Mouse (Mus musculus) left cerebral cortex, postnatal 14 days (tissue): Measurements from ENCODE around the gene Klf4. TPM values are rescaled to one million over a fixed set of nuclear protein-coding genes. Genes with fewer than 3 reads are reported as not detected.

Experiments used
- DNase-seq, 2 experiments: peaks; one replicate each; pipeline ENCODE4 v3.0.0; 2021 to 2022; ENCODE audit warnings: low spot score in 2 of 2, mixed read lengths in 1 of 2
- intact Hi-C: fragments of 180-260 bp; cut with DNase I; formaldehyde crosslinking; loops from one replicate; pipeline ENCODE4 v1.15.1; 2025
- total RNA-seq, 2 experiments: library from RNA; stranded (reverse); gene quantifications; 2 replicates each; pipeline ENCODE4 v1.2.3; 2021

The Klf4 gene
- total RNA-seq, 2 experiments from 2014 or later = 6.3 to 8.4 TPM

GRCm38 (mm10) chr4:55528404-55528803, 3.9 kb downstream of the Klf4 start:
- no peak for DNase-seq
- intact Hi-C loops = loop anchor here (5.0 kb wide), 2 partner anchors 694 to 964 kb away; no protein-coding TSS in a partner anchor

DNA sequence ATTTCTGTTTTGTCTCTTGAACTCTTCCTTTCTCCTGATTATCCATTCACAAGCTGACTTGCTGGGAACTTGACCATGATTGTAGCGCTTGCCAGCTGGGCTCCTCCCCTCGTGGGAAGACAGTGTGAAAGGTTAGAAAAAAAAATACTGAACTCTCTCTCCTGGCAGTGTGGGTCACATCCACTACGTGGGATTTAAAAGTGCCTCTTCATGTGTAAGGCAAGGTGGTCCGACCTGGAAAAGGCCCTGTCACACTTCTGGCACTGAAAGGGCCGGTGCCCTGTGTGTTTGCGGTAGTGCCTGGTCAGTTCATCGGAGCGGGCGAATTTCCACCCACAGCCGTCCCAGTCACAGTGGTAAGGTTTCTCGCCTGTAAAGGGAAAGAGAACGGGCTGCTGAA, 4.3 kb downstream of the Klf4 start:
- intact Hi-C loops = loop anchor here (5.0 kb wide), 2 partner anchors 694 to 964 kb away; no protein-coding TSS in a partner anchor

GRCm38 (mm10) chr4:55526247-55527115, 5.8 kb downstream of the Klf4 start:
- intact Hi-C loops = loop anchor here (5.0 kb wide), 2 partner anchors 696 to 966 kb away; no protein-coding TSS in a partner anchor
- DNase-seq = peak; percentile 34 to 66

More for the DNA sequence above, 4.3 kb downstream of the Klf4 start:
- no peak for DNase-seq

GRCm38 (mm10) chr4:55523921-55524320, 8.3 kb downstream of the Klf4 start:
- no peak for DNase-seq
- intact Hi-C loops = no loop called here

- DNase-seq = peak in 1 of 2 experiments; percentile 8
- intact Hi-C loops = loop anchor here (5.0 to 10.0 kb wide), 2 partner anchors 845 to 1167 kb away; no protein-coding TSS in a partner anchor
These were observed 14.8 kb downstream of the Klf4 start for GRCm38 (mm10) chr4:55517438-55517837.

DNA sequence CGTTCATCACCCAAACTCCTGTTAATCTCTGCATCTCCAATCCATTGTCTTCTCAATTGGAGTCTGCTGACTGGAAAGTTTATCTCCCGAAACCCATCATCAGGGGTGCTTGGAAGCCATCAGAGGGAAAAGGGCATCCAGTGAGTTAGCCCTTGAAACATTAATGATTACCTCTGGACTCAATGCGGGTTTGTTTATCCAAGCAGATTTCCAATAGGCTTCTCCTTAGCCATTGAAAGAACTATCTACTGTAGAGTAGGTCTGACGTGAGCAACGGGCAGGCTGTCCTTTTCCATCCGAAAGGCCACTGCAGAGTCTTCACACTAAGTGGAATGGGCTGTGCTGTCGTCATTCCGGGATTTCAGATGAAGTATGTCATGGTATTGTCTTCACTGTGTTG, 16.2 kb downstream of the Klf4 start:
- no peak for DNase-seq
- intact Hi-C loops = loop anchor here (5.0 to 10.0 kb wide), 2 partner anchors 846 to 1169 kb away; no protein-coding TSS in a partner anchor

- intact Hi-C loops = loop anchor here (5.0 to 10.0 kb wide), 2 partner anchors 848 to 1170 kb away; no protein-coding TSS in a partner anchor
- DNase-seq = peak; percentile 54 to 76
These were observed 17.5 kb downstream of the Klf4 start for GRCm38 (mm10) chr4:55514733-55515176.

DNA sequence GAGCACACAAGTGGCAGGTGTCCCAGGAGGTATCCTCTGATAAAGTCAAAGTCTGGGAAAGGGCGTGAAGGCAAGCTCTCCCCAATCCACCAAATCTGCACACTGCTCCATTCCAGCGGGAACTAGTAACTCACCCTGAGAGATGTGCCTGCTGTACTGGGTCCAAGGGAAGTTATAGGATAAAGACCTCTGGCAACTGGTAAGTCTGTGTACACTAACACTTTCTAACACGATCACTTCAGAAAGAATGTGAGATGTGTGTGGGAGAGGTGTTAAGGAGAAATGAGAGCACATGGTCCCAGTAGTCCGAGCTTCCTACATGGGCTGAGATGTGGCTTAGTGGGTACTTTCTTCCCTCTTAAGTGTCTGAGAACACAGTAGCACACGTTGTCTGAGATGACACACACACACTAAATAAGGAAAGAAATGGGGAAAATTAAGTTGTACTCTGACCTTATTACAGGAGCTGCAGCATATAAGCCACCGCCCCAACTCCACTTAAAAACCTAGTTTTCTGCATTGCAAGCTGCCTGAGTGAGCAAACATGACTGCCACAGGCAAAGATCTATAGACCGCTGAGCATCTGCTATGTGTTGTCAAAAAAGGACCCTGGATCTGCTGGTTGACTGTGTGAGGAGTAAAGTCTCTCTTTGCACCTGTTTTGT, 18.5 kb downstream of the Klf4 start:
- intact Hi-C loops = loop anchor here (10.0 kb wide), 1 partner anchor 1171 kb away; no protein-coding TSS in a partner anchor
- no peak for DNase-seq

DNA sequence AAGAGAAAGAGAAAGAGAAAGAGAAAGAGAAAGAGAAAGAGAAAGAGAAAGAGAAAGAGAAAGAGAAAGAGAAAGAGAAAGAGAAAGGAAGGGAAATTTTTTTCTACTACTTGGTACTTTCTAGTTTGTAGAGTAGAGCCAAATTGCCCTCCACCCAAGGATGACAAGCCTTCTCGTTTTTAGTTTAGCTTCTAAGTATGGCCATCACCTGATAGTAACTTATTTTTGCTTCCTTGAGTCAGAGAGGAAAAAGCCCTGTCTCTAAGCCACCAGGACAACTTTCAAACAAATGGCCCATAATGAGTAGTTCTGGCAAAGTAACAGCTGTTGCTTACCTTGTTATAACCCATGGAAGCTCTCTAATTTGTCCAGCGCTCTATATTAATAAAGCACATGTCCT, 20.9 kb downstream of the Klf4 start:
- intact Hi-C loops = loop anchor here (10.0 kb wide), 1 partner anchor 1173 kb away; no protein-coding TSS in a partner anchor
- no peak for DNase-seq

DNA sequence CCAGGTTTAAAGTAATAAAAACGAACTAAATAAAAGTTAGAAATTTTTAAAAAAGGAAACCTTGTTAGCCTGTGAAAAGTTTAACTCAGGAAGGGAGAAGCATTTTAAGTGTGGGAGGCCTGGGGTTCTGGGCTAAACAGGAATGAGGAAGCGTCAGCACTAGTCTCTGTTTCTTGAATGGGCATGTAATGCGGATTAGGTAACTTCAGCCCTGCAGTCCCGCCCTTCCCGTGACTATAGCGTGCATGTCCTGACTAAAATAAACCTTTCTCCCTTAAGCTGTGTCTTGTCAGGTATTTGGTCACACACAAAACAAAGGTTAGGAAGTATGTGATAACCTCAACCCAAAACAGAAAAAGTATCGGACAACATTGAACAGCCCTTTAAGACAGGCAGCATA, 23.6 kb downstream of the Klf4 start:
- intact Hi-C loops = no loop called here
- DNase-seq = no peak

DNA sequence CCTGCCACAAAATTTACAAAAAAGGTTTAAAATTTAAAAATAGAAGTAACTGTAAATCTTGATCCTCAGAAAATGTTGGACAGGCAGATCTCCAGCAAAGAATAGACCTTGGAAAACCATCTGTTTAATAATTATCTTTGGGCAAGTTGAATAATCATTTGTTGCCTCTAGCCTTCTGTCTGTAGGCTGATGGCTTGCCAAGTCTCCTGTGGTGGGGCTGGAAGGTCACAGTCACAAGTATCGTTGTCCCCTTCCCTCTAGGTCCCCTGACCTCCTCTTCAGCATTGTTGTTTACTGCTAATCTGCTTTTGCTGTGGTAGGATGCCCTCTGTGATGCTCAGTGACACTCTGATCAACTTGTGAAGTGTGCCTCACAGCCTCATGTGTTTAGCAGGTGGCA, 33.6 kb downstream of the Klf4 start:
- intact Hi-C loops = no loop called here
- DNase-seq = no peak

DNA sequence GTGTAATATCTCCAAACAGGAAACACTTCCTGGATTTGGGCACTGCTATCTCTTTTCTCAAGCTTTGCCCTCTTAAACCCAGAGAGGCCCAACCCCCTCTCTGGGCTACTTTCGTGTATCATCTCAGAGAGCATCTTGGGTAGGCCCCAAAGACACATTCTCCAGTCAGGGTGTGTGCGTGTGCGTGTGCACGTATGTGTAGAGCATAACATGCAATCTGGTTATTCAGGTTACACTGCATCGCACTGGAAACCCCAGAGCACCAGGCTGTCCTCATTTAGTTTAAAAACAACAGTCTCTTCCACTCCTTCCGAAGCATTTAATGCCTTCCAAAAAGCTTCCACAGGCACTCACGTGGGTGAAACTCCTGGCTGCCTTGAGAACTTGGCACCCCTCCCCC, 35.9 kb downstream of the Klf4 start:
- DNase-seq = no peak
- intact Hi-C loops = no loop called here

DNA sequence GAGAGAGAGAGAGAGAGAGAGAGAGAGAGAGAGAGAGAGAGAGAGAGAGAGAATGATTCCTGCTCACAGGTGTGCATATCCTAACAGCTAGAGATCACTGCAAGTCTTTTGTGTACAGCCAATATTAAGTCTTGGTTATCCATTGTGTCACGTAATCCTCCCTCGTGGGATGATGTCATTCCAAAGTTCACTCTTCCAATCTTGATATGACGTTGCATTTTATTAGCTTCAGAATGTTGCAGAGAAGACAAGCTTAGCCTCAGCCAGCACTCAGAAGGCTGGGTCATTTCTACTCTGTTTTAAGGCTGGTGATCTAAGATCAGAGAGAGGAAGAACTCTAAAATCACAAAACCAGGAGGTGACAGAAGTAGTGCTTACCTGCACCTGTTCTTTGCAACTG, 39.0 kb downstream of the Klf4 start:
- DNase-seq = no peak
- intact Hi-C loops = no loop called here

DNA sequence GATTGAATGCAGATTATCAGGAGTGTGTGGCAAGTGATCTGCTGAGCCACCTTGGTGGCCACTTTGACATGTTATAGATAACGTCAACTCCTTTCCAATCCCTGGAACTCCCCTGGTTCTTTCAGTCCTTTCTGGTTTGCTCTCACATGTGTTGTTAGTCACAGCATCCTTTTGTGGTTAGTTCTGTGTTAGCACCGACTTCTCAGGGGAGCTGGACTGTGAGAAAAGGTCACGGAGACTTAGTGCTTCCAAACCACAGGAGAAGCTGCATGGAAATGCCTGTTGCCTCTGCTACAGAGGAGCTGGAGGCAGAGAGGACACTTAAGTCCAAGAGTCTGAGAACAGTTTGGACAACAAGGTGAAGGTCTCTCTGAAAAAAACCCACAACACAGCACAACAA, 42.9 kb downstream of the Klf4 start:
- DNase-seq = no peak
- intact Hi-C loops = no loop called here

DNA sequence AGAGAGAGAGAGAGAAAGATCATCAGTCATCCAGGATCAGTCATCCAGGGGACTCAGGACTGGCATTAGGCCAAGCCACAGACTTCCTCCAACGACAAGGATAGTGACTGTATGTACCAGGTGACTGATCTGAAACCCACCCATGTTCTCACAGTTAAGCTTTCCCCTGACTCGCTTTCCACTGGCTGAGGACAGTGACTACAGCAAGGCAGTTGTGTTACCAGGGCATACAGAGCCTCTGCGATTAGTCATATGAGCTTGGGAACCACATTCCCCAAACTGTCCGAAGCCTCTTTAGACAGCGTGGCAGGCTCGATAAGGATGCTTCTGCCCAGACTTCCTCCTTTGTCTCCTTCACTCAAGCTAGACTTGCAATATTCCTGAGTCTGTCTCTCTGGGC, 43.7 kb downstream of the Klf4 start:
- intact Hi-C loops = no loop called here
- no peak for DNase-seq

DNA sequence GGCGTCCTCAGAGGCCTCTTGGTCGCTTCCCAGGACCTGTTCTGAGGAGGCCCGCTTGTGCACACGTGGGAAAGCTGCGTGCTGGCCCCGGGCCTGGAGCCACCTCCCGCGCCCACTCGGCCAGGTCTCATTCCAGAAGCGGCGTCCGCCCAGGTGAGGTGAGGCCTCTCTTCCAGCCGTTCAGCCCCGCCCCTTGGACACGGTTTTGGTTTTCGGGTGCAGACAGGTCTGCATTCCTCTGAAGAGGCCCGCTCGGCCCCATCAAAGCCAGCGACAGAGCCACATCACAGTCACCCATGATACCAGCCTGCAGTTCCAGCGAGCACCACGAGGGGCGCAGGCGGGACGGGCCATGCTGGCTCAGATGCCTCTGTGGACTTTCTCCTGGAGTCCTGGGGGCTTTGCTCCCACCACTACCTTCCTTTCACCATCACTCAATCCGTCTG, 51.9 kb downstream of the Klf4 start:
- intact Hi-C loops = no loop called here
- peak; percentile 68 to 77 for DNase-seq

- DNase-seq = no peak
- intact Hi-C loops = no loop called here
These were observed 53.9 kb downstream of the Klf4 start for GRCm38 (mm10) chr4:55478333-55478732.

GRCm38 (mm10) chr4:55477933-55478332, 54.3 kb downstream of the Klf4 start:
- DNase-seq = peak; percentile 29 to 32
- intact Hi-C loops = no loop called here

DNA sequence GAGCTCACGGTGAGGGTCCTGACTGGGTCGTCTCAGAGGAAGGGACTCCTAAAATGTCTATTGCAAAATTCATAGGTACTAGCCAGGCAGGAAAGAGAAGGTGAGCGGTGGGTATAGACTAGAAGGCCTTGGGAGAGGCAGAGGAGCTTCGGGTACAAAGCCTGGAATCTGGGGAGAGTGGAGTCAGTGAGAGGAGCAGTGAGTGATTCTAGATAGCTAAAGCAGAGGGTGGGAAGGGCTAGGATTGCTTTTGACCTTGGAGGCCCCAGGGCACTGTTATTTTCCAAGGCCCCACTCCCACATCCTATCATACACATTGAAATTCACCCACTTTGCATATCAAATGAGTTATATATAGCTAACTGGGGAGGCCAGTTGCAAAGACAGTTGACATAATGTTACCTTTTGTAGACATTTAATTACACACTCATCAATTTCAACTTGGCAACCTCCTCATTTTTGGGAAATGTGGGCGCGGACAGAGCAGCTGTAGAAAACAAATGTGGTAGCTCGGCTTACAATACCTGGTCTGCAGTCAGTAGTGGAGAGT, 55.0 kb downstream of the Klf4 start:
- no peak for DNase-seq

More for the DNA sequence above, 55.0 kb downstream of the Klf4 start:
- intact Hi-C loops = no loop called here
